Mouse (Mus musculus): ENCODE results near the gene Tlnrd1. TPM values are rescaled to one million over a fixed set of nuclear protein-coding genes. Genes with fewer than 3 reads are reported as not detected.
A peak's percentile ranks its signal among the peaks of the same experiment; 100 is the strongest.

The Tlnrd1 gene
- total RNA-seq, 1 experiment from 2014 or later: 7.5 TPM

GRCm38 (mm10) chr7:83889383-83889782 lies 5.3 kb upstream of the Tlnrd1 start:
- ATAC-seq (replicated peaks in 1 of 2; ENCODE audit: insufficient read depth in 1 of 2, low FRiP score in 2 of 2, low TSS enrichment in 1 of 2, low read depth in 1 of 2, poor library complexity in 2 of 2, severe bottlenecking in 2 of 2): no peak

DNA sequence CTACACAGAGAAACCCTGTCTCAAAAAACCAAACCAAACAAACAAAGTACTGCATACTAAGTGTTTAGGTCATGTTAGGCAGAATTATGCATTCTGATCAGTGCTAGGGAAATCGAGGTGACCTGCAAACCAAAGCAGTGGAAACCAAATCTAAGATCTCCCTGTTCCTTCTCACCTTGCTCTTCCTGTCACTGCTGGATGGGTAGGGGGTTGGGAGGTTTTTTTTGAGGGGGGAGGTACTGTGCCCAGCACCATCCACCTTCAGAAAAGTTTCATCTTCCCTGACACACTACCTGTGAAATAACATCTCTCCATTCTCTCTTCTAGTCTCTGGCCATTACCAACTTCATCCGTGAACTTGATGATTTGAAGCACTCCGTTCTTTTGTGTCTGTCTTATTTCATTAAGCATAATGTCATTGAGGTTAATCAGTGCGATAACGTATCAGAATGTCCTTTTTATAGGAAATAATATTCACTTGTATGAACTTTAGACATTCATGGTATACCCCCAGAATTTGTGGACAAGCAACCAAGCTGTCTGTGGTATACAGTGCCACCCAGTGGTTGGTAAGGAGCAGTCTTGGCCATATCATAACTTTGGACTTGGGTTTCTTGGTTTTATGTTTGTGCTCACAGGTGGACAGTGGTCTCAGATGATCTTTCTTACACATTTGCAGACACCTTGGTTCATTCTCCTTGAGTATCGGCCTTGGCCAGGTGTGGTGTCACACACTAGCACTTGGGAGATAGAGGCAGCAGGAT lies 2.4 kb upstream of the Tlnrd1 start:
- ATAC-seq (replicated peaks in 1 of 2; ENCODE audit: insufficient read depth in 1 of 2, low FRiP score in 2 of 2, low TSS enrichment in 1 of 2, low read depth in 1 of 2, poor library complexity in 2 of 2, severe bottlenecking in 2 of 2): no peak

DNA sequence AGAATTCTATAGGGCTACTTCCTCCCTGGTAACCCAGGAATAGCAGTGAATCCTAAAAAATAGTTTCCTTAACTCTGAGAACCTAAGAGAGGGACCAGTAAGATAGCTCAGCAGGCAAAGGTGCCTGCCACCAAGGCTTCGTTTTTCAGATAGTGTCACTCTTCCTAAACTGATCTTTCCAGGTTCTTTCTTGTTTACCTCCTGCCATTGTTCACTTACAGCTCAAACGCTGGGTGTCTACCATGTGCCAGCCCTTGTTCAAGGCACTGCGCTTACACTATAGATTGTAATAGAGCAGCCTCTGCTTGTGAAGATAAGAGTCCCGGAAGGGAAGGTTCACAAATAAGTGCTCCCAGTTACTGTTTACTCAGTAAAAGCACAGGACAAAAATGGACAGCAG lies 1.7 kb upstream of the Tlnrd1 start:
- no peak for ATAC-seq (replicated peaks in 1 of 2; ENCODE audit: insufficient read depth in 1 of 2, low FRiP score in 2 of 2, low TSS enrichment in 1 of 2, low read depth in 1 of 2, poor library complexity in 2 of 2, severe bottlenecking in 2 of 2)

DNA sequence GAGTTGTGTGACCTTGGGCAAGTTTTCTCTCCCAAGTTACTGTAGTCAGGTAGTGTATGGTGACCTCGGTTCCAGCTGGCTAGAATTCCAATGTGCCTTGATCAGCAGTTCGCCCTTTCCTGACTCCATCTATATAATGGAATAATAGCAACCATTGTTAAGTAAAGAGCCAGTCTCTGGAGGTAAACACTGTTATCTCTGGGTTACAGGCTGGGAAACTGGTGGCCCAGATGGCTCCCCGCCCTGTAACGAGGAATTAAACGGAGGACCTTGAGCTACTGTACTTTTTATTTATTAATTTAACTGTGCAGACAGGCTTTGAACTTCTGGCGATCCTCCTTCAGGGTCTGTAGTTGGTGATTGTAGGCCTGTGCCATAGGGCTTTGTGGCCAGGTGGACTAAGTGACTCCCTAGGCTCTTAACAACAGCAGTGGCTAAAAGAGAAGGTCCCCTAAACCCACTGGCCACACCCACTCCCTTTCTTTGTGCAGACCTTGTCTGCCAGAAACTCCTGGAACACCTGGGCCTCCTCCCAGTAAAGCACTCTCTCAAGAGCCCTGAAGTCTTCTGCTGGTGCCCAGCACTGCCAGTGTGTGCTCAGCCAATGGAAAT lies 922 bp upstream of the Tlnrd1 start:
- peak in 1 of 2 experiments; percentile 2; a peak in 1 of 4 replicates for ATAC-seq (replicated peaks in 1 of 2; ENCODE audit: insufficient read depth in 1 of 2, low FRiP score in 2 of 2, low TSS enrichment in 1 of 2, low read depth in 1 of 2, poor library complexity in 2 of 2, severe bottlenecking in 2 of 2)

DNA sequence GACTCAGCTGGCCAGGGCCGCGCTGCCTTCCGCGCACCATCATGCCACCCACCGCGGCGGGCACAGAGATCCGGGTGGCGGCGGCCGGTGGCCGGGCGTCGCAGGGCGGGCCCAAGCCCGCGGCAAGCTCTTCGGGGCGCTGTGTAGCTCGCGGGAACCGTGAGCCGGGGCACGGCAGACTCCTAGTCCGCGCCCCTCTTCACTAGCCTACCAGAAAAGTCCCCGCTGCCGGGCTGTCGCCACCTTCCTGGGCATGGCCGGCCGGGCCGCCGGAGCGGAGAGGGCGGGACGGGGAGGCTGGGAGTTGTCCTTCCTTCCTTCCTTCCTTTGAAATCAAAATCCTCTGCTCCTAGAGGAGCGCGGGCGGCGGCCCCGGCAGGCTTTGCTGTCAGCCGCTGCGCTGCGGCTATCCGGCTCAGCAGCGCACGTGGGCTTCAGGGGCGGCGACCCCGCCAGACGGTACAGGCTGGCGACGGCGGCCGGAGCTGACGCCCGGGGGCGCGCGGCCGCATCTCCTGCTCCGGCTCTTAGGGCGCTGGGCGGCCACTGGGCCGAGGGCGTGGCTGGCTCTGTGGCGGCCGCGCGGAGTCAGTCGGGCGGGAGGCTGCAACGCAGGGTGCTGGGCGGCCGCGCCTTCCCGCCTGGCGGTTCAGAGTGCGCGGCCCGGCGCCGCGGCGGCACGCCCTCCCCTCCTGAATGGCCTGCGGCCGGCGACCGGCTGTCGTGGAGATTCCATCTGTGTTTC lies 657 bp downstream of the Tlnrd1 start:
- peak; percentile 10 to 31 for ATAC-seq (replicated peaks in 1 of 2; ENCODE audit: insufficient read depth in 1 of 2, low FRiP score in 2 of 2, low TSS enrichment in 1 of 2, low read depth in 1 of 2, poor library complexity in 2 of 2, severe bottlenecking in 2 of 2)

- no peak for ATAC-seq (replicated peaks in 1 of 2; ENCODE audit: insufficient read depth in 1 of 2, low FRiP score in 2 of 2, low TSS enrichment in 1 of 2, low read depth in 1 of 2, poor library complexity in 2 of 2, severe bottlenecking in 2 of 2)
Observed at GRCm38 (mm10) chr7:83882633-83883275, 1.4 kb downstream of the Tlnrd1 start.

DNA sequence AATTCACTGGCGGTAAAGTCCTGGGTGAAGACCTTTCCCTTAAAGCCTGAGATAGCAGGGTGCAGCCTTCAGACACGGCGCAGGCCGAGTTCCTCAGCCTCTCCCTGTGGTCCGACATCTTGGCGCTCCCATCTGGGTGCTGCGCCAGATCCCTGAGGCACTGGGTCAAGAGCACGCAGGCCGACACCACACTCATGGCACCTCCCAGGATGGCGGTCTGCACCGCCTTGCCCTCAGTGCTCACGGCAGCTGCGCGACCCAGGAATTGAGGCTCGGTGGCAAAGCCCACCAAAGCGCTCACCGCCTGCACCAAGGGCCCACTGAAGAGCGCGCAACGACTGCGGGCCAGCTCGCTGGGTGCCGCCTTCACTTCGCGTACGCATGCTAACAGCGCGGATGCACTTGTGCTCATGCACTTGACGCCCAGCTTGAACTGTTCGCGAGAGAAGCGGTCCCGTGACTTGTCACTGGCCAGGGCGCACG lies 1.9 kb downstream of the Tlnrd1 start:
- ATAC-seq (replicated peaks in 1 of 2; ENCODE audit: insufficient read depth in 1 of 2, low FRiP score in 2 of 2, low TSS enrichment in 1 of 2, low read depth in 1 of 2, poor library complexity in 2 of 2, severe bottlenecking in 2 of 2): no peak

GRCm38 (mm10) chr7:83878676-83879448 lies 5.2 kb downstream of the Tlnrd1 start:
- no peak for ATAC-seq (replicated peaks in 1 of 2; ENCODE audit: insufficient read depth in 1 of 2, low FRiP score in 2 of 2, low TSS enrichment in 1 of 2, low read depth in 1 of 2, poor library complexity in 2 of 2, severe bottlenecking in 2 of 2)

- no peak for ATAC-seq (replicated peaks in 1 of 2; ENCODE audit: insufficient read depth in 1 of 2, low FRiP score in 2 of 2, low TSS enrichment in 1 of 2, low read depth in 1 of 2, poor library complexity in 2 of 2, severe bottlenecking in 2 of 2)
Observed at GRCm38 (mm10) chr7:83877088-83877487, 7.0 kb downstream of the Tlnrd1 start.

- no peak for ATAC-seq (replicated peaks in 1 of 2; ENCODE audit: insufficient read depth in 1 of 2, low FRiP score in 2 of 2, low TSS enrichment in 1 of 2, low read depth in 1 of 2, poor library complexity in 2 of 2, severe bottlenecking in 2 of 2)
Observed at GRCm38 (mm10) chr7:83869839-83870543, 14.1 kb downstream of the Tlnrd1 start.

DNA sequence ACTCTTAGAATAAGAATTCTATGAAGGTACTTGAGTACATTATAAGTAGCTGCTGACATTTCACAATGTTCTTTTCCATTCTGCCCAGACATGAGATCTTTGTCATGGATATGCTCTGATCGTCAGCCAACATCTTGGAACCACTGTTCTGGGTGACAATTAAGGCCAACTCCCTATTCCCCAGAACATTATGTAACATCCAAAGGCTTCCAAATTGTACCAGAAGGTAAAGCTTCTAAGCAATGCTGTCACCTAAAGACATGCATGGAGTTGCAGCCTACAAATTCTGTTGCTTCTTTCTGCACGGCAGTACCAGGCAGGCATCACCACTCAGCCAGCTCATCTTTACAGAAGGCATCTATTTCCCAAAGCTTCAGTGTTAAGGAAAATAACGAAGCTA lies 15.9 kb downstream of the Tlnrd1 start:
- no peak for ATAC-seq (replicated peaks in 1 of 2; ENCODE audit: insufficient read depth in 1 of 2, low FRiP score in 2 of 2, low TSS enrichment in 1 of 2, low read depth in 1 of 2, poor library complexity in 2 of 2, severe bottlenecking in 2 of 2)

DNA sequence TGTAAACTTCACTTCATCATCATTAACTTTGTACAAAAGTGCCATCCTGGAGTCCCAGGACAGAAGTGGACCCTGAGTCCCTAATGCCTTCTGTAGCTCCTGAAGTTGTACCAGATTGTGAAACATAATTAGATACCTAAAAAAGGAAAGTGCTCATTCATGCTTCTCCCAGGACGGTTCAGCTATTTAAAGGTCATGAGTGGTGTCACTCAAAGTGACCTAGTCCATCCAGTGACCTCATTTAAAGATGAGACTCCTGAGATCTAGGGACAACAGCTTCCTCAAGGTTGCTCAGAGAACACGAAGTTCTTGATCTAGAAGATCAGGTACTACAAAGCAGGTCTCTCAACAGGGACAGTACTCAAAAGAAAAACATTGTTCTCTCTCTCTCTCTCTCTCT lies 20.6 kb downstream of the Tlnrd1 start:
- no peak for ATAC-seq (replicated peaks in 1 of 2; ENCODE audit: insufficient read depth in 1 of 2, low FRiP score in 2 of 2, low TSS enrichment in 1 of 2, low read depth in 1 of 2, poor library complexity in 2 of 2, severe bottlenecking in 2 of 2)

GRCm38 (mm10) chr7:83859378-83860083 lies 24.6 kb downstream of the Tlnrd1 start:
- ATAC-seq (replicated peaks in 1 of 2; ENCODE audit: insufficient read depth in 1 of 2, low FRiP score in 2 of 2, low TSS enrichment in 1 of 2, low read depth in 1 of 2, poor library complexity in 2 of 2, severe bottlenecking in 2 of 2): no peak

DNA sequence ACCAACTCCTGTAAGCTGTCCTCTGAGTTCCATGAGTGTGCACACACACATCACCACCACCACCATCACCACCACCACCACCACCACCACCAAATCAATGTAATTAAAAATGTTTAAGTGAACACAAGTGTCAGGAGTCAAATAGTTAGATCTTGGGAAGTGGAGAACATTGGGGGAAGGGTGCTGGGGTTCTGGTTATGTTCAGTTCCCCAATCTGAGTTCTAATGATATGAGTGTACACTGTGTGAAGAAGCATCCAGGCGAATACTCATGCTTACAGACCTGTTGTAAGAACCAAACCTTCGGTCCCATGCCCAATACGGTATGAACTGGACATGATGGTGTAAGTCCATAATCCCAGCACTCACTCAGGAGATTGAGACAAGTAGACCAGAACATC lies 26.2 kb downstream of the Tlnrd1 start:
- ATAC-seq (replicated peaks in 1 of 2; ENCODE audit: insufficient read depth in 1 of 2, low FRiP score in 2 of 2, low TSS enrichment in 1 of 2, low read depth in 1 of 2, poor library complexity in 2 of 2, severe bottlenecking in 2 of 2): no peak

- ATAC-seq (replicated peaks in 1 of 2; ENCODE audit: insufficient read depth in 1 of 2, low FRiP score in 2 of 2, low TSS enrichment in 1 of 2, low read depth in 1 of 2, poor library complexity in 2 of 2, severe bottlenecking in 2 of 2): no peak
Observed at GRCm38 (mm10) chr7:83857208-83857488, 27.0 kb downstream of the Tlnrd1 start.

All from hematopoietic stem cell, adult 5-6 weeks (primary cell).